Mouse (Mus musculus) forebrain, embryonic 14.5 days (tissue): ENCODE results near the gene Bmyc. TPM values are rescaled to one million over a fixed set of nuclear protein-coding genes. Genes with fewer than 3 reads are reported as not detected.

Experiments used
- polyA plus RNA-seq: library from polyadenylated mRNA; unstranded; fragments of >200 nt; fragmentation: Nextera tagmentation; extraction: Ambion mirVana; gene quantifications from 2 replicates; pipeline ENCODE4 v1.2.1, GENCODE M21; 2014

The Bmyc gene
- polyA plus RNA-seq, 1 experiment from 2014 or later, result 86.4 TPM

Other genes starting within 250 kb of the Bmyc start
- gene Clic3, start 249.9 kb upstream of the Bmyc start, polyA plus RNA-seq, result 1.1 and 2.2 TPM in 2 replicates
- gene Paxx, start 245.6 kb upstream of the Bmyc start, polyA plus RNA-seq, result 93.2 and 101 TPM in 2 replicates
- gene Ptgds, start 236.7 kb upstream of the Bmyc start, polyA plus RNA-seq, result 170 and 301 TPM in 2 replicates
- gene Lcn12, start 212.8 kb upstream of the Bmyc start, polyA plus RNA-seq, result not detected in 2 replicates
- 77.9 and 102 TPM in 2 replicates for gene Fbxw5, start 206.0 kb upstream of the Bmyc start, polyA plus RNA-seq
- 4.0 and 4.1 TPM in 2 replicates for gene C8g, start 205.0 kb upstream of the Bmyc start, polyA plus RNA-seq
- 26.7 and 29.4 TPM in 2 replicates for gene Traf2, start 159.8 kb upstream of the Bmyc start, polyA plus RNA-seq
- 369 and 370 TPM in 2 replicates for gene Edf1, start 148.9 kb upstream of the Bmyc start, polyA plus RNA-seq
- 0.84 and 2.2 TPM in 2 replicates for gene Mamdc4, start 131.9 kb upstream of the Bmyc start, polyA plus RNA-seq
- 168 and 216 TPM in 2 replicates for gene Phpt1, start 131.5 kb upstream of the Bmyc start, polyA plus RNA-seq
- gene Ajm1, start 125.0 kb upstream of the Bmyc start, polyA plus RNA-seq, result 2.2 and 4.2 TPM in 2 replicates
- gene Rabl6, start 98.2 kb upstream of the Bmyc start, polyA plus RNA-seq, result 47.9 and 55.0 TPM in 2 replicates
- 0.18 and 0.30 TPM in 2 replicates for gene Ccdc183, start 89.1 kb upstream of the Bmyc start, polyA plus RNA-seq
- 27.9 and 32.8 TPM in 2 replicates for gene Tmem141, start 84.7 kb upstream of the Bmyc start, polyA plus RNA-seq
- gene Fcna, start 78.7 kb upstream of the Bmyc start, polyA plus RNA-seq, result 2.0 and 3.7 TPM in 2 replicates
- not detected in 2 replicates for gene Lcn8, start 53.6 kb upstream of the Bmyc start, polyA plus RNA-seq
- gene Lcn5, start 48.8 kb upstream of the Bmyc start, polyA plus RNA-seq, result not detected in 2 replicates
- gene Lcn6, start 30.0 kb upstream of the Bmyc start, polyA plus RNA-seq, result not detected in 2 replicates
- gene Lcn10, start 24.0 kb upstream of the Bmyc start, polyA plus RNA-seq, result not detected in 2 replicates
- not detected in 2 replicates for gene Obp2a, start 6.7 kb upstream of the Bmyc start, polyA plus RNA-seq
- not detected in 2 replicates for gene Obp2b, start 30.3 kb downstream of the Bmyc start, polyA plus RNA-seq
- gene Lcn3, start 58.8 kb downstream of the Bmyc start, polyA plus RNA-seq, result not detected in 2 replicates
- gene Lcn11, start 70.3 kb downstream of the Bmyc start, polyA plus RNA-seq, result not detected in 2 replicates
- not detected in 2 replicates for gene Gm13539, start 75.5 kb downstream of the Bmyc start, polyA plus RNA-seq
- not detected in 2 replicates for gene Glt6d1, start 109.1 kb downstream of the Bmyc start, polyA plus RNA-seq
- gene Lcn9, start 116.4 kb downstream of the Bmyc start, polyA plus RNA-seq, result not detected in 2 replicates
- not detected in 2 replicates for gene Sohlh1, start 140.5 kb downstream of the Bmyc start, polyA plus RNA-seq
- 3.3 and 5.3 TPM in 2 replicates for gene Kcnt1, start 157.0 kb downstream of the Bmyc start, polyA plus RNA-seq